Mouse (Mus musculus): ENCODE data around the gene Hspa1a. TPM values are rescaled to one million over a fixed set of nuclear protein-coding genes. Genes with fewer than 3 reads are reported as not detected.
"Not testable (repeated sequence)": the region's sequence is repeated elsewhere in the genome, so short reads cannot be mapped to it uniquely, and the experiment has no call there.

The Hspa1a gene
- polyA plus RNA-seq, 1 experiment from 2014 or later = 8.4 TPM

- WGBS = 89% methylated on average over 4 of the region's 4 CpGs
- Histone ChIP-seq H3K27me3 (no peaks in the 10 kb centered on the region), H3K4me1 (peaks cover 28% of the 10 kb centered on the region)
Observed at GRCm38 (mm10) chr17:34979631-34980030, 7.7 kb upstream of the Hspa1a start.

GRCm38 (mm10) chr17:34978239-34978638 is 6.3 kb upstream of the Hspa1a start:
- Histone ChIP-seq H3K9me3 (replicated peaks) (no peaks in the 10 kb centered on the region), H3K36me3 (0 out of 2 replicates have a peak, but pooled peaks cover 4% of the 10 kb centered on the region), H3K27me3 (no peaks in the 10 kb centered on the region), H3K9ac (no peak overlapping the region), H3K4me3 (replicated peaks) (no peak overlapping the region), H3K4me1 (peaks cover 22% of the 10 kb centered on the region), H3K27ac (no peak overlapping the region), H3K4me2 (no peak overlapping the region)
- ATAC-seq (replicated peaks; ENCODE audit: low FRiP score) = no peak
- WGBS = 87% methylated on average over 27 of the region's 27 CpGs

More at GRCm38 (mm10) chr17:34979631-34980030, 7.7 kb upstream of the Hspa1a start:
- no peak overlapping the region for H3K4me3 ChIP-seq (replicated peaks)
- no peak overlapping the region for H3K9ac ChIP-seq
- no peak overlapping the region for H3K4me2 ChIP-seq
- H3K27ac ChIP-seq = no peak overlapping the region
- H3K36me3 ChIP-seq = 0 out of 2 replicates have a peak, but pooled peaks cover 6% of the 10 kb centered on the region
- no peaks in the 10 kb centered on the region for H3K9me3 ChIP-seq (replicated peaks)
- no peak for ATAC-seq (replicated peaks; ENCODE audit: low FRiP score)

- Histone ChIP-seq H3K4me1 (peaks cover 18% of the 10 kb centered on the region), H3K27ac (no peak overlapping the region)
- WGBS = 93% methylated on average over 20 of the region's 20 CpGs
Observed at GRCm38 (mm10) chr17:34977000-34977399, 5.0 kb upstream of the Hspa1a start.

GRCm38 (mm10) chr17:34975581-34976492 is 3.9 kb upstream of the Hspa1a start:
- WGBS = 80% methylated on average over 3 of the region's 3 CpGs
- Histone ChIP-seq H3K4me2 (no peak overlapping the region), H3K9me3 (replicated peaks) (no peaks in the 10 kb centered on the region), H3K9ac (no peak overlapping the region), H3K36me3 (0 out of 2 replicates have a peak, but pooled peaks cover 4% of the 10 kb centered on the region), H3K4me1 (peaks cover 14% of the 10 kb centered on the region), H3K4me3 (replicated peaks) (no peak overlapping the region), H3K27me3 (no peaks in the 10 kb centered on the region), H3K27ac (no peak overlapping the region)
- ATAC-seq (replicated peaks; ENCODE audit: low FRiP score) = no peak

More at GRCm38 (mm10) chr17:34977000-34977399, 5.0 kb upstream of the Hspa1a start:
- Histone ChIP-seq H3K4me2 (no peak overlapping the region), H3K9ac (no peak overlapping the region), H3K4me3 (replicated peaks) (no peak overlapping the region), H3K36me3 (0 out of 2 replicates have a peak, but pooled peaks cover 4% of the 10 kb centered on the region), H3K27me3 (no peaks in the 10 kb centered on the region), H3K9me3 (replicated peaks) (no peaks in the 10 kb centered on the region)
- ATAC-seq (replicated peaks; ENCODE audit: low FRiP score) = no peak

- H3K4me1 ChIP-seq; H3K27ac ChIP-seq; H3K9me3 ChIP-seq (replicated peaks); H3K36me3 ChIP-seq; H3K9ac ChIP-seq: not testable (repeated sequence)
- WGBS = 0% methylated on average over 28 of the region's 43 CpGs
- Histone ChIP-seq H3K27me3 (peaks cover 27% of the 10 kb centered on the region), H3K4me2 (peak overlapping the region; percentile 75), H3K4me3 (replicated peaks) (peak overlapping the region; percentile 43)
- ATAC-seq (replicated peaks; ENCODE audit: low FRiP score) = peak; percentile 57
Observed at GRCm38 (mm10) chr17:34971694-34972068, 275 bp downstream of the Hspa1a start.

- H3K4me1 ChIP-seq; ATAC-seq (replicated peaks; ENCODE audit: low FRiP score); H3K4me3 ChIP-seq (replicated peaks); H3K36me3 ChIP-seq; H3K4me2 ChIP-seq; H3K27ac ChIP-seq; H3K9me3 ChIP-seq (replicated peaks); H3K9ac ChIP-seq: not testable (repeated sequence)
- peaks cover 27% of the 10 kb centered on the region for H3K27me3 ChIP-seq
- WGBS = 37% methylated on average over 20 of the region's 37 CpGs
Observed at GRCm38 (mm10) chr17:34970850-34971249, 1.1 kb downstream of the Hspa1a start.

GRCm38 (mm10) chr17:34969822-34970221 is 2.1 kb downstream of the Hspa1a start, which contains the start of gene Gm20481:
TSS of gene Gm20481 (plus strand) at chr17:34969912.
- WGBS = 66% methylated on average over 8 of the region's 11 CpGs
- Histone ChIP-seq H3K27me3 (peaks cover 27% of the 10 kb centered on the region), H3K4me1 (peaks cover 14% of the 10 kb centered on the region)
- H3K27ac ChIP-seq; H3K36me3 ChIP-seq; H3K9ac ChIP-seq; ATAC-seq (replicated peaks; ENCODE audit: low FRiP score); H3K4me3 ChIP-seq (replicated peaks); H3K9me3 ChIP-seq (replicated peaks); H3K4me2 ChIP-seq: not testable (repeated sequence)

- no peak for ATAC-seq (replicated peaks; ENCODE audit: low FRiP score)
- no peak overlapping the region for H3K4me3 ChIP-seq (replicated peaks)
- H3K9ac ChIP-seq = no peak overlapping the region
- H3K4me1 ChIP-seq = peaks cover 22% of the 10 kb centered on the region
- H3K27ac ChIP-seq = 0 out of 2 replicates have a peak overlapping the region, but pooled peaks have one; percentile 64
- H3K27me3 ChIP-seq = peaks cover 27% of the 10 kb centered on the region
- no peaks in the 10 kb centered on the region for H3K9me3 ChIP-seq (replicated peaks)
- WGBS = 69% methylated on average over 5 of the region's 5 CpGs
- H3K36me3 ChIP-seq = no peaks in the 10 kb centered on the region
- no peak overlapping the region for H3K4me2 ChIP-seq
Observed at GRCm38 (mm10) chr17:34965627-34966026, 6.3 kb downstream of the Hspa1a start.

GRCm38 (mm10) chr17:34964640-34965049 is 7.3 kb downstream of the Hspa1a start:
- Histone ChIP-seq H3K4me3 (replicated peaks) (no peak overlapping the region), H3K9me3 (replicated peaks) (no peaks in the 10 kb centered on the region), H3K4me2 (no peak overlapping the region), H3K9ac (no peak overlapping the region), H3K27me3 (peaks cover 24% of the 10 kb centered on the region), H3K36me3 (no peaks in the 10 kb centered on the region), H3K27ac (peak overlapping the region; percentile 64; the same call in 1 of the 2 replicates), H3K4me1 (peaks cover 32% of the 10 kb centered on the region)
- ATAC-seq (replicated peaks; ENCODE audit: low FRiP score) = no peak
- 43% methylated on average over 1 of the region's 1 CpGs for WGBS

GRCm38 (mm10) chr17:34962841-34963240 is 9.1 kb downstream of the Hspa1a start:
- ATAC-seq (replicated peaks; ENCODE audit: low FRiP score) = no peak
- H3K36me3 ChIP-seq = no peaks in the 10 kb centered on the region
- H3K27ac ChIP-seq = no peak overlapping the region

GRCm38 (mm10) chr17:34962125-34962524 is 9.8 kb downstream of the Hspa1a start:
- peaks cover 34% of the 10 kb centered on the region for H3K4me1 ChIP-seq
- no peak overlapping the region for H3K4me2 ChIP-seq
- H3K36me3 ChIP-seq = no peaks in the 10 kb centered on the region
- H3K9me3 ChIP-seq (replicated peaks) = no peaks in the 10 kb centered on the region
- 18% methylated on average over 3 of the region's 3 CpGs for WGBS
- H3K4me3 ChIP-seq (replicated peaks) = no peak overlapping the region
- H3K27me3 ChIP-seq = no peaks in the 10 kb centered on the region
- ATAC-seq (replicated peaks; ENCODE audit: low FRiP score) = no peak
- H3K9ac ChIP-seq = no peak overlapping the region
- peak overlapping the region; percentile 99 for H3K27ac ChIP-seq

More at GRCm38 (mm10) chr17:34962841-34963240, 9.1 kb downstream of the Hspa1a start:
- H3K4me3 ChIP-seq (replicated peaks) = no peak overlapping the region
- 62% methylated on average over 1 of the region's 1 CpGs for WGBS
- peaks cover 34% of the 10 kb centered on the region for H3K4me1 ChIP-seq
- no peak overlapping the region for H3K4me2 ChIP-seq
- H3K9ac ChIP-seq = no peak overlapping the region
- peaks cover 6% of the 10 kb centered on the region; the same call in 1 of the 2 replicates for H3K27me3 ChIP-seq
- no peaks in the 10 kb centered on the region for H3K9me3 ChIP-seq (replicated peaks)

GRCm38 (mm10) chr17:34960702-34961493 is 11.1 kb downstream of the Hspa1a start:
- Histone ChIP-seq H3K4me1 (peaks cover 34% of the 10 kb centered on the region), H3K9ac (no peak overlapping the region), H3K27me3 (no peaks in the 10 kb centered on the region; the same call in 1 of the 2 replicates), H3K4me3 (replicated peaks) (no peak overlapping the region), H3K9me3 (replicated peaks) (no peaks in the 10 kb centered on the region), H3K36me3 (no peaks in the 10 kb centered on the region), H3K27ac (peak overlapping the region; percentile 99), H3K4me2 (no peak overlapping the region)
- no peak for ATAC-seq (replicated peaks; ENCODE audit: low FRiP score)
